22 mouse cellular contexts compared by ENCODE assay signal in genomic region chr5:117691271-117691670, GRCm38 (mm10).
DNase-seq lines count a peak whose midpoint lies in the region; ATAC-seq and TF ChIP-seq lines count a peak whose summit lies in the region.
"Had no signal": no experiment of that assay in that cellular context is flagged by ENCODE, and none has a peak within 500 bp of the region (broad histone marks: within the 10 kb centered on the region; RNA-seq: fewer than 3 reads in every experiment).

No protein-coding gene starts in this region.

- H3K27ac ChIP-seq in left cerebral cortex, adult 2 months = no peak overlapping the region
- H3K27ac ChIP-seq: embryonic facial prominence, embryonic 10.5 days; hindbrain, embryonic 12.5 days; intestine, embryonic 15.5 days; limb, embryonic 10.5 days had no signal

- no peak overlapping the region for H3K4me3 ChIP-seq in left cerebral cortex, adult 2 months
- H3K4me3 ChIP-seq: embryonic facial prominence, embryonic 10.5 days; hindbrain, embryonic 12.5 days; intestine, embryonic 15.5 days; limb, embryonic 10.5 days; myocyte had no signal

- intact Hi-C loops in gastrocnemius, postnatal 14 days (cut with DNase I; ENCODE audit: low total_unique reads) = no loop called here
- intact Hi-C loops in left cerebral cortex, postnatal 10 days (cut with DNase I) = no loop called here
- intact Hi-C loops in left cerebral cortex, adult 2 months (cut with DNase I) = loop anchor here (1.0 to 5.0 kb wide), 2 partner anchors 174 to 190 kb away; no protein-coding TSS in a partner anchor

- peak; percentile 27 for DNase-seq in gastrocnemius, postnatal 10 days
- no peak for DNase-seq in gastrocnemius, postnatal 14 days
- peak; percentile 68 to 76 for DNase-seq in left cerebral cortex, adult 18-20 months (ENCODE audit: low spot score in 2 of 2)
- no peak for DNase-seq in left cerebral cortex, postnatal 10 days (ENCODE audit: extremely low spot score in 1 of 2, low spot score in 2 of 2)
- DNase-seq in left cerebral cortex, adult 2 months (ENCODE audit: extremely low spot score in 1 of 2, low spot score in 2 of 2) = peak; percentile 61 to 63
- peak; percentile 49 to 77 for DNase-seq in right cerebral cortex, postnatal 36 days (ENCODE audit: low spot score in 2 of 2)
- no peak for DNase-seq in cerebellum, adult 11-12 months
- DNase-seq: adrenal gland, adult 2 months; cerebellum, adult 11 months; cerebellum, postnatal 36 days; gastrocnemius, postnatal 36 days; heart, postnatal 10 days; lung, embryonic 14.5 days; midbrain, embryonic 14.5 days; thymus, postnatal 36 days had no signal

- no peak for ATAC-seq in activated CD4-positive, CD25-positive, alpha-beta regulatory T cell, adult 4 months
- ATAC-seq: forebrain, embryonic 16.5 days; intestine, embryonic 15.5 days had no signal

- TF ChIP-seq CTCF in left cerebral cortex, adult 2 months (IDR thresholded peaks at IDR 0.05) = no peak

Comparison
In these comparisons a context has a peak if more than half of its experiments do, and no peak if none do; other contexts are left out.
1. DNase-seq: peak in gastrocnemius, postnatal 10 days (single experiment), left cerebral cortex, adult 18-20 months (2 of 2), left cerebral cortex, adult 2 months (2 of 2) and right cerebral cortex, postnatal 36 days (2 of 2); none in gastrocnemius, postnatal 14 days (single experiment), left cerebral cortex, postnatal 10 days (0 of 2) and cerebellum, adult 11-12 months (single experiment).